Mouse (Mus musculus) neural tube, embryonic 10.5 days (tissue): ENCODE data around the gene Tcf21.

Experiments
- DNase-seq: peaks from one replicate; pipeline ENCODE4 v3.0.0-alpha.2; 2017; ENCODE audit warnings: low spot score; ENCODE audit errors: extremely low spot score

Gene Tcf21

GRCm38 (mm10) chr10:22819871-22820590 is at the start of gene Tcf21:
TSS of gene Tcf21 (minus strand) at chr10:22820174.
- DNase-seq = peak; percentile 63

GRCm38 (mm10) chr10:22868386-22868918 is 48.5 kb upstream of the Tcf21 start:
- no peak for DNase-seq

- DNase-seq = no peak
Observed at GRCm38 (mm10) chr10:22867210-22867609, 47.2 kb upstream of the Tcf21 start.

- DNase-seq = no peak
Observed at GRCm38 (mm10) chr10:22858111-22858510, 38.1 kb upstream of the Tcf21 start.

GRCm38 (mm10) chr10:22854330-22854729 is 34.4 kb upstream of the Tcf21 start:
- DNase-seq = no peak

- DNase-seq = no peak
Observed at GRCm38 (mm10) chr10:22845351-22845750, 25.4 kb upstream of the Tcf21 start.

- DNase-seq = no peak
Observed at GRCm38 (mm10) chr10:22844731-22845130, 24.8 kb upstream of the Tcf21 start.

GRCm38 (mm10) chr10:22843440-22844361 is 23.7 kb upstream of the Tcf21 start:
- peak; percentile 53 for DNase-seq

- peak; percentile 52 for DNase-seq
Observed at GRCm38 (mm10) chr10:22842781-22843439, 22.9 kb upstream of the Tcf21 start.

- DNase-seq = no peak
Observed at GRCm38 (mm10) chr10:22842113-22842512, 22.1 kb upstream of the Tcf21 start.

- no peak for DNase-seq
Observed at GRCm38 (mm10) chr10:22826244-22826643, 6.3 kb upstream of the Tcf21 start.

- no peak for DNase-seq
Observed at GRCm38 (mm10) chr10:22822896-22823295, 2.9 kb upstream of the Tcf21 start.

GRCm38 (mm10) chr10:22822486-22822885 is 2.5 kb upstream of the Tcf21 start:
- no peak for DNase-seq

- no peak for DNase-seq
Observed at GRCm38 (mm10) chr10:22821709-22822108, 1.7 kb upstream of the Tcf21 start.

- DNase-seq = no peak
Observed at GRCm38 (mm10) chr10:22821267-22821666, 1.3 kb upstream of the Tcf21 start.

GRCm38 (mm10) chr10:22820841-22821240 is 867 bp upstream of the Tcf21 start:
- no peak for DNase-seq

- DNase-seq = peak; percentile 67
Observed at GRCm38 (mm10) chr10:22819239-22819870, 619 bp downstream of the Tcf21 start.

GRCm38 (mm10) chr10:22818600-22819238 is 1.3 kb downstream of the Tcf21 start:
- no peak for DNase-seq

- DNase-seq = no peak
Observed at GRCm38 (mm10) chr10:22817976-22818375, 2.0 kb downstream of the Tcf21 start.

- DNase-seq = peak; percentile 62
Observed at GRCm38 (mm10) chr10:22817561-22817960, 2.4 kb downstream of the Tcf21 start.
